In genomic region chr12:76385342-76385741, GRCm38 (mm10) we compare ENCODE assay signal across 25 mouse cellular contexts. TPM values are rescaled to one million over a fixed set of nuclear protein-coding genes. Genes with fewer than 3 reads are reported as not detected.
DNase-seq lines count a peak whose midpoint lies in the region; ATAC-seq and TF ChIP-seq lines count a peak whose summit lies in the region.
"Had no signal": no experiment of that assay in that cellular context is flagged by ENCODE, and none has a peak within 500 bp of the region (broad histone marks: within the 10 kb centered on the region; RNA-seq: fewer than 3 reads in every experiment).

No protein-coding gene starts in this region.

- no peaks in the 10 kb centered on the region for H3K27me3 ChIP-seq in lung, embryonic 15.5 days
- H3K27me3 ChIP-seq in CH12.LX (replicated peaks), result no peaks in the 10 kb centered on the region
- H3K27me3 ChIP-seq: embryonic facial prominence, embryonic 12.5 days; embryonic facial prominence, embryonic 15.5 days; forebrain, embryonic 12.5 days; forebrain, embryonic 15.5 days; hindbrain, embryonic 13.5 days; Patski had no signal

- no peak overlapping the region for H3K27ac ChIP-seq in lung, embryonic 15.5 days
- H3K27ac ChIP-seq in CH12.LX (ENCODE audit: insufficient read depth, low read depth), result peak overlapping the region; percentile 30; the same call in 1 of the 2 replicates
- H3K27ac ChIP-seq: embryonic facial prominence, embryonic 12.5 days; embryonic facial prominence, embryonic 15.5 days; forebrain, embryonic 12.5 days; forebrain, embryonic 15.5 days; hindbrain, embryonic 10.5 days; hindbrain, embryonic 13.5 days had no signal

- H3K36me3 ChIP-seq in lung, embryonic 15.5 days, result peaks cover 20% of the 10 kb centered on the region
- H3K36me3 ChIP-seq in CH12.LX (replicated peaks in 1 of 2; ENCODE audit: control insufficient read depth in 1 of 2, insufficient read depth in 1 of 2, low read length in 1 of 2), result peaks cover 34 to 65% of the 10 kb centered on the region in 2 experiments

- DNase-seq in heart, adult 11 months, result peak; percentile 36
- no peak for DNase-seq in heart, postnatal 10 days
- DNase-seq in lung, postnatal 4 days, result no peak
- no peak for DNase-seq in CH12.LX (ENCODE audit: extremely low read depth)
- peak; percentile 52 for DNase-seq in lung, postnatal 36 days
- DNase-seq: adrenal gland, postnatal 10 days; adrenal gland, postnatal 36 days; cerebellum, adult 18-20 months; cerebellum, adult 9-10 months; cerebellum, postnatal 14 days; gastrocnemius, postnatal 25 days; heart, postnatal 36 days had no signal

- no peak for TF ChIP-seq EP300 in CH12.LX (IDR thresholded peaks at IDR 0.05; ENCODE audit: low read length)

- peak; percentile 55; the same call in 1 of the 2 replicates for ATAC-seq in lung, embryonic 15.5 days (ENCODE audit: borderline replicate concordance, extremely low read depth, low FRiP score, low TSS enrichment)
- ATAC-seq in granulocyte monocyte progenitor cell, adult 5-6 weeks (replicated peaks; ENCODE audit: poor library complexity, severe bottlenecking), result no peak
- ATAC-seq: forebrain, embryonic 15.5 days; hindbrain, embryonic 16.5 days; Patski had no signal

- no peak overlapping the region for H3K4me2 ChIP-seq in lung, embryonic 15.5 days
- no peak overlapping the region for H3K4me2 ChIP-seq in CH12.LX (ENCODE audit: insufficient read depth, low read depth, poor library complexity, severe bottlenecking)
- H3K4me2 ChIP-seq: embryonic facial prominence, embryonic 12.5 days; embryonic facial prominence, embryonic 15.5 days; forebrain, embryonic 12.5 days; forebrain, embryonic 15.5 days; heart, embryonic 11.5 days; hindbrain, embryonic 13.5 days had no signal

- H3K79me2 ChIP-seq in CH12.LX (replicated peaks; ENCODE audit: control insufficient read depth, extremely low read depth, insufficient read depth, poor library complexity, severe bottlenecking), result peaks cover 57% of the 10 kb centered on the region

- in situ Hi-C loops in CH12.LX (cut with MboI; ENCODE audit: low pct_ligation_motif_present, low pct_unique_long_range_greater_than_20kb, low sequenced_read_pairs), result no loop called here

- no peaks in the 10 kb centered on the region for H3K9me3 ChIP-seq in lung, embryonic 15.5 days
- H3K9me3 ChIP-seq in CH12.LX (replicated peaks; ENCODE audit: low read length), result no peaks in the 10 kb centered on the region
- H3K9me3 ChIP-seq: embryonic facial prominence, embryonic 12.5 days; embryonic facial prominence, embryonic 15.5 days; forebrain, embryonic 12.5 days; forebrain, embryonic 15.5 days; G1E; hindbrain, embryonic 10.5 days; hindbrain, embryonic 13.5 days had no signal

- no peak overlapping the region for H3K4me3 ChIP-seq in lung, embryonic 15.5 days
- H3K4me3 ChIP-seq in CH12.LX (replicated peaks in 1 of 3; ENCODE audit: low read depth in 2 of 3, low read length in 2 of 3, poor library complexity in 1 of 3), result peak overlapping the region in 1 of 3 experiments; percentile 1
- H3K4me3 ChIP-seq: embryonic facial prominence, embryonic 12.5 days; embryonic facial prominence, embryonic 15.5 days; forebrain, embryonic 12.5 days; forebrain, embryonic 15.5 days; hindbrain, embryonic 10.5 days; hindbrain, embryonic 13.5 days had no signal

- WGBS in lung, embryonic 15.5 days, result 57% methylated on average over 8 of the region's 8 CpGs

- no peak for TF ChIP-seq CTCF in CH12.LX (conservative IDR thresholded peaks at IDR 0.05 in 1 of 2, IDR thresholded peaks at IDR 0.05 in 1 of 2; ENCODE audit: low read depth in 2 of 2, low read length in 2 of 2)

- intact Hi-C loops in heart, postnatal 10 days (cut with DNase I), result no loop called here

- H3K9ac ChIP-seq in lung, embryonic 15.5 days, result no peak overlapping the region
- no peak overlapping the region for H3K9ac ChIP-seq in CH12.LX (ENCODE audit: insufficient read depth, low read depth)
- H3K9ac ChIP-seq: embryonic facial prominence, embryonic 12.5 days; embryonic facial prominence, embryonic 15.5 days; forebrain, embryonic 12.5 days; forebrain, embryonic 15.5 days; hindbrain, embryonic 13.5 days had no signal

- dilution Hi-C loops in CH12.LX (cut with MboI; ENCODE audit: extremely low pct_ligation_motif_present, extremely low pct_unique_long_range_greater_than_20kb, low sequenced_read_pairs), result no loop called here

- TF ChIP-seq RAD21 in CH12.LX (IDR thresholded peaks at IDR 0.05; ENCODE audit: low read depth, low read length), result no peak

- TF ChIP-seq POLR2A in CH12.LX (IDR thresholded peaks at IDR 0.05; ENCODE audit: low read depth, low read length), result no peak

- no peaks in the 10 kb centered on the region for H3K4me1 ChIP-seq in lung, embryonic 15.5 days
- H3K4me1 ChIP-seq in CH12.LX (ENCODE audit: control insufficient read depth in 1 of 2, insufficient read depth in 2 of 2), result peaks cover 5 to 17% of the 10 kb centered on the region in 2 experiments; a peak in 3 of 4 replicates
- H3K4me1 ChIP-seq: embryonic facial prominence, embryonic 12.5 days; embryonic facial prominence, embryonic 15.5 days; forebrain, embryonic 12.5 days; hindbrain, embryonic 10.5 days; hindbrain, embryonic 13.5 days had no signal

TF ChIP-seq in CH12.LX, 34 proteins besides CTCF, POLR2A, EP300 and RAD21:
- TF ChIP-seq USF1 (IDR thresholded peaks at IDR 0.05; ENCODE audit: low read depth, low read length) (no peak), NRF1 (IDR thresholded peaks at IDR 0.05; ENCODE audit: low read depth, low read length) (no peak), MEF2A (IDR thresholded peaks at IDR 0.05; ENCODE audit: borderline replicate concordance, low read depth, low read length) (no peak), MYC (IDR thresholded peaks at IDR 0.05; ENCODE audit: low read depth, low read length) (no peak), TCF12 (IDR thresholded peaks at IDR 0.05; ENCODE audit: low read depth, low read length) (no peak), ETS1 (conservative IDR thresholded peaks at IDR 0.05; ENCODE audit: low read depth, low read length) (no peak), PAX5 (IDR thresholded peaks at IDR 0.05; ENCODE audit: low read length) (no peak), SIN3A (IDR thresholded peaks at IDR 0.05; ENCODE audit: low read length) (no peak), BHLHE40 (IDR thresholded peaks at IDR 0.05; ENCODE audit: low read depth, low read length) (no peak), KAT2A (IDR thresholded peaks at IDR 0.05; ENCODE audit: insufficient replicate concordance, low read length) (no peak), UBTF (IDR thresholded peaks at IDR 0.05; ENCODE audit: low read depth, low read length) (no peak), ELF1 (IDR thresholded peaks at IDR 0.05; ENCODE audit: low read depth, low read length) (no peak), RCOR1 (conservative IDR thresholded peaks at IDR 0.05; ENCODE audit: low read depth, low read length) (no peak), NELFE (IDR thresholded peaks at IDR 0.05; ENCODE audit: low read depth, low read length) (no peak), JUND (conservative IDR thresholded peaks at IDR 0.05; ENCODE audit: low read depth, low read length) (no peak), MAZ (IDR thresholded peaks at IDR 0.05; ENCODE audit: low read depth, low read length) (no peak), IRF4 (IDR thresholded peaks at IDR 0.05; ENCODE audit: low read depth, low read length) (no peak), MAFK (IDR thresholded peaks at IDR 0.05; ENCODE audit: insufficient replicate concordance, low read length) (no peak), CHD1 (IDR thresholded peaks at IDR 0.05; ENCODE audit: low read depth, low read length) (no peak)
TF ChIP-seq in CH12.LX: peak in this region for 0.

RNA-seq across cellular contexts. Expression of gene Zbtb1, which starts 15.3 kb away (rescaled TPM):
- 1 to 10 TPM; 5.8 to 6.7 TPM for total RNA-seq in heart, postnatal 10 days (2021)
- polyA plus RNA-seq in lung, embryonic 15.5 days (2015; fragmentation: Nextera tagmentation; extraction: Ambion mirVana), result 9.6 and 10.8 TPM in 2 replicates
- 6.4 and 7.5 TPM in 2 replicates for total RNA-seq in CH12.LX (2012; rRNA removed)
- 22.0 and 24.9 TPM in 2 replicates for total RNA-seq in CH12.LX (2014; rRNA removed)
- polyA plus RNA-seq in CH12.LX (2012; ENCODE audit: insufficient read length, low read depth), result 16.0 and 17.1 TPM in 2 replicates
- total RNA-seq in granulocyte monocyte progenitor cell, adult 5-6 weeks (2014; fragmentation: Nextera tagmentation), result 12.0 and 15.6 TPM in 2 replicates
- total RNA-seq in granulocyte monocyte progenitor cell, adult 5-6 weeks (2017), result 12.9 and 15.3 TPM in 2 replicates

RNA-seq across cellular contexts. Expression of gene Zbtb25, which starts 15.9 kb away (rescaled TPM):
- total RNA-seq in heart, postnatal 10 days (2021), result 10 to 100 TPM in 1 of 2 experiments, 1 to 10 TPM in 1; 8.5 to 12.2 TPM
- 15.8 and 16.7 TPM in 2 replicates for polyA plus RNA-seq in lung, embryonic 15.5 days (2015; fragmentation: Nextera tagmentation; extraction: Ambion mirVana)
- total RNA-seq in CH12.LX (2012; rRNA removed) (7.3 TPM in 2 replicates), CH12.LX (2014; rRNA removed) (6.6 and 7.2 TPM in 2 replicates)
- polyA plus RNA-seq in CH12.LX (2012; ENCODE audit: insufficient read length, low read depth), result 8.5 and 18.7 TPM in 2 replicates
- 26.4 and 29.4 TPM in 2 replicates for total RNA-seq in granulocyte monocyte progenitor cell, adult 5-6 weeks (2014; fragmentation: Nextera tagmentation)
- 21.4 and 22.4 TPM in 2 replicates for total RNA-seq in granulocyte monocyte progenitor cell, adult 5-6 weeks (2017)

RNA-seq across cellular contexts. Expression of gene Hspa2, which starts 18.6 kb away (rescaled TPM):
- 10 to 100 TPM in 1 of 2 experiments, 1 to 10 TPM in 1; 9.9 to 11.7 TPM for total RNA-seq in heart, postnatal 10 days (2021)
- 8.5 and 10.5 TPM in 2 replicates for polyA plus RNA-seq in lung, embryonic 15.5 days (2015; fragmentation: Nextera tagmentation; extraction: Ambion mirVana)
- total RNA-seq in CH12.LX (2012; rRNA removed) (4.7 and 5.3 TPM in 2 replicates), CH12.LX (2014; rRNA removed) (3.4 and 3.6 TPM in 2 replicates)
- 3.4 and 3.8 TPM in 2 replicates for polyA plus RNA-seq in CH12.LX (2012; ENCODE audit: insufficient read length, low read depth)
- total RNA-seq in granulocyte monocyte progenitor cell, adult 5-6 weeks (2014; fragmentation: Nextera tagmentation), result 1.9 and 7.3 TPM in 2 replicates
- total RNA-seq in granulocyte monocyte progenitor cell, adult 5-6 weeks (2017), result 18.9 and 19.4 TPM in 2 replicates

RNA-seq across cellular contexts. Expression of gene Ppp1r36, which starts 32.0 kb away (rescaled TPM):
- 1 to 10 TPM in 1 of 2 experiments, under 1 TPM in 1; 0.79 to 1.0 TPM for total RNA-seq in heart, postnatal 10 days (2021)
- 4.9 and 5.0 TPM in 2 replicates for polyA plus RNA-seq in lung, embryonic 15.5 days (2015; fragmentation: Nextera tagmentation; extraction: Ambion mirVana)
- total RNA-seq in CH12.LX (2012; rRNA removed) (not detected in 2 replicates), CH12.LX (2014; rRNA removed) (not detected in 2 replicates)
- polyA plus RNA-seq in CH12.LX (2012; ENCODE audit: insufficient read length, low read depth), result not detected in 2 replicates
- not detected in 2 replicates for total RNA-seq in granulocyte monocyte progenitor cell, adult 5-6 weeks (2014; fragmentation: Nextera tagmentation)
- total RNA-seq in granulocyte monocyte progenitor cell, adult 5-6 weeks (2017), result 0.69 TPM in 1 of 2 replicates, not detected in the other
- total RNA-seq: adrenal gland, postnatal 36 days; gastrocnemius, adult 8-10 months; gastrocnemius, postnatal 25 days; heart, postnatal 36 days had no signal
- polyA plus RNA-seq: G1E, Patski had no signal

Comparison
In these comparisons a context has a peak if more than half of its experiments do, and no peak if none do; other contexts are left out.
1. DNase-seq: peak in heart, adult 11 months (single experiment) and lung, postnatal 36 days (single experiment); none in heart, postnatal 10 days (0 of 2), lung, postnatal 4 days (0 of 2) and CH12.LX (single experiment).